Mouse (Mus musculus) thymus, postnatal 4 days (tissue): ENCODE results near the gene P3h4.
A peak's percentile ranks its signal among the peaks of the same experiment; 100 is the strongest.

Source experiments
- DNase-seq: peaks from one replicate; pipeline ENCODE4 v3.0.0; 2021

The P3h4 gene

GRCm38 (mm10) chr11:100408076-100408834, 6.4 kb downstream of the P3h4 start:
- DNase-seq = peak; percentile 85

- no peak for DNase-seq
These were observed 7.5 kb downstream of the P3h4 start for GRCm38 (mm10) chr11:100406995-100407705.

- DNase-seq = no peak
These were observed 8.4 kb downstream of the P3h4 start for GRCm38 (mm10) chr11:100406273-100406672.

- no peak for DNase-seq
These were observed 10.1 kb downstream of the P3h4 start for GRCm38 (mm10) chr11:100404456-100405074.

- no peak for DNase-seq
These were observed 11.0 kb downstream of the P3h4 start for GRCm38 (mm10) chr11:100403445-100404134.

GRCm38 (mm10) chr11:100402682-100403081, 12.0 kb downstream of the P3h4 start:
- no peak for DNase-seq

GRCm38 (mm10) chr11:100402240-100402639, 12.4 kb downstream of the P3h4 start:
- no peak for DNase-seq

GRCm38 (mm10) chr11:100400842-100401241, 13.8 kb downstream of the P3h4 start:
- no peak for DNase-seq

GRCm38 (mm10) chr11:100399727-100400538, 14.7 kb downstream of the P3h4 start:
- DNase-seq = no peak

GRCm38 (mm10) chr11:100399320-100399719, 15.3 kb downstream of the P3h4 start:
- DNase-seq = peak; percentile 61

GRCm38 (mm10) chr11:100398517-100398916, 16.1 kb downstream of the P3h4 start:
- no peak for DNase-seq

- DNase-seq = peak; percentile 99
These were observed 16.8 kb downstream of the P3h4 start, which contains the start of gene Jup for GRCm38 (mm10) chr11:100397600-100398389. Jup (minus strand) TSS chr11:100397763.

- peak; percentile 85 for DNase-seq
These were observed 17.6 kb downstream of the P3h4 start for GRCm38 (mm10) chr11:100396886-100397599.

GRCm38 (mm10) chr11:100395861-100396631, 18.6 kb downstream of the P3h4 start:
- peak; percentile 57 for DNase-seq

GRCm38 (mm10) chr11:100395200-100395599, 19.4 kb downstream of the P3h4 start:
- no peak for DNase-seq

- DNase-seq = no peak
These were observed 20.1 kb downstream of the P3h4 start for GRCm38 (mm10) chr11:100394353-100395074.

GRCm38 (mm10) chr11:100393733-100394132, 20.9 kb downstream of the P3h4 start:
- DNase-seq = peak; percentile 56

- DNase-seq = no peak
These were observed 21.7 kb downstream of the P3h4 start for GRCm38 (mm10) chr11:100392958-100393357.

- DNase-seq = no peak
These were observed 22.7 kb downstream of the P3h4 start for GRCm38 (mm10) chr11:100391884-100392345.
